Mouse (Mus musculus): ENCODE data around the gene Cpeb4. TPM values are rescaled to one million over a fixed set of nuclear protein-coding genes. Genes with fewer than 3 reads are reported as not detected.

Gene Cpeb4
- total and polyA plus RNA-seq, 2 experiments, result 9.0 to 30.6 TPM

DNA sequence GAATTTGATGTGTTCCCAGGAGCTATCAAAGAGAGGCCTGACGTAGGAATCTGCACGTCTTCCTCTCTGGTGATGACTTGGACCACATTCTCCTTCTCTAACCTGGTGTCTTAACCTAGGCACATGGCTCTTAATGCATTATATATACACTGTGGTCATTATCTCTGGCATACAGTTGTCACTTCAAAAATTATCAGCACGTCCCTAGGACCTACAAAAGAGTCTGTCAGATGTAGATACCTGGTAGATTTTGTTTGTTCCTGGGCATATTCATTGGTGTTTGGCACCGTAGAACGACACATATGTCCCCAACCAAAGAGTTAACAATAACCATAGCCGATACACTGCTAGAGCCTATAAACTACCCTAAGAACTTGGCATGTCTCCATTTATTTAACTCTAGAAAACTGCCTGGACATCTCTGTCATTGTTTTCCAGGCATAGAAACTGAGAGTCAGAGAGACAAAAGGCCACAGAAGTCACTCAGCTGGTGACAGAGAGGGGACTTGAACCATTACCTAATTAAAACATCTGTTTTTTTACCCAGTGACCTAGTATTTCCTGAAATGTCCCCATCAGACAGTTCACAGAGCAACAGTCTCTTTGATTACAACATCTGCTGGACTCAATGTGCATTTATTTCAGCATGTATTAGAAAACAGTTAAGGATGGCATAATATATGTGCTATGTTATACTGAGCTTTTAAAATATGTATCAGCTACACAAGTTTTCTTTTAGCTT is 10.7 kb upstream of the Cpeb4 start:
- TF ChIP-seq POLR2A (IDR thresholded peaks at IDR 0.05; ENCODE audit: extremely low read depth, insufficient read depth, low read length) (no peak), CTCF (IDR thresholded peaks at IDR 0.05; ENCODE audit: low read depth, low read length) (no peak)
- 80% methylated on average over 6 of the region's 6 CpGs for WGBS
- DNase-seq (ENCODE audit: extremely low read depth, low read depth, low spot score), result peak; percentile 94
- Histone ChIP-seq H3K9ac (ENCODE audit: low read depth, low read length) (no peak overlapping the region), H3K4me3 (ENCODE audit: insufficient read depth, low read depth, low read length) (no peak overlapping the region), H3K36me3 (ENCODE audit: control insufficient read depth, insufficient read depth, low read length) (no peaks in the 10 kb centered on the region), H3K27me3 (ENCODE audit: control insufficient read depth, insufficient read depth, low read length) (no peaks in the 10 kb centered on the region), H3K4me1 (ENCODE audit: control insufficient read depth, insufficient read depth, low read length) (peaks cover 8% of the 10 kb centered on the region; the same call in 1 of the 2 replicates), H3K27ac (replicated peaks; ENCODE audit: insufficient read depth, low read depth, low read length) (no peak overlapping the region), H3K79me2 (ENCODE audit: control insufficient read depth, insufficient read depth, low read length) (no peaks in the 10 kb centered on the region)

DNA sequence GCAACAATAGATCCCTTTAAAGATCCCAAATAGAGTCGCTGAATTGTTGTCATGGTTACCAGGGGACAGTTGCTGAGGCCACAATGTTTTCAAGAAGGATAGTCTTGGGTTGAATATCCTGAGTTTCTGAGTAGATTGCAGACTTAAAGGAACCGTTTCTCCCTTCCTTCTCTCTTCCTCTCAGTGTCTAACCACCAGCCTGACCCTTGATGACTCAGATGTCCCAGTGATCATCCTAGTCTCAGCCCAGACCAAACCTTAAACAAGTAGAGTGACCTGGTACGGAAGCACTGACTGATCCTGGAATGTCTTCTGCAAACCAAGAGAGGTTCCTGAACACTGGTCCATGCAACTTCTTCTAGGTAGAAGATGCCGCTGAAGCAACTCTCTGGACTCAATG is 4.0 kb upstream of the Cpeb4 start:
- 81% methylated on average over 4 of the region's 4 CpGs for WGBS

DNA sequence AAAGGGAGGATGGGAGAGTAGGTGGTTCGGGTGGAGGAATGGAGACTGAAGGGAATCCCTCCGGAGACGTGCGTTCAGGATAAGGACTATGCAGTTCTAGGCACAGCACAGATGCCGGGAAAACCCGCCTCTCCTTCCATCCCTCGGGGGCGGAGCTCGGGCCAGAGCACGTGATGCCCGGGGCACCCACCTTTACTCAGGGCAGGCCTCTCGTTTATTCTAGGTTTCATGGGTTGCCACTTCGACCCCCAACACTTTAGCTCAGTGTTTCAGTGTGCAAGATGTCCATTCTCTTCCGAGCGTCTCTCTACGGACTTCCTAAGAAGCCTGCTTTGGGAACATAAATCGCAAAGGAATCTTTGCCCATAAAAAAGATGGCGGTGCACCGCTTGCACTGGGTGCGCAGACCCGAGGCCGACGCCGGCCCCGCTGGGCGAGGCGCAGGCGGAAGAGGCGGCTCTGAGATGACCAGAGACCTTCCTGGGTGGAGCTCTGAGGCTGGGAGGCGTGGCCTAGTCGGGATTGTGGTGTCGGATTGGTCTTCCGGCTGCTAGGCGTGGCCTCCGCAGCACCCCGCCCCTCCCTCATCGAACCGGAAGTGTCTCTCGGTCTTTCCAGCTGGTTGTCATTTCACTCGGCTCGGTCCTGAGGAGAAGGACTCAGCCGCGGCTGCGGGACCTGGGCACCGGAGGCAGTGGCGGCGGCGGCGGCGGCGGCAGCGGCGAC is 1.6 kb upstream of the Cpeb4 start:
- WGBS, result under 1% methylated on average over 53 of the region's 53 CpGs
- no peaks in the 10 kb centered on the region for H3K27me3 ChIP-seq (ENCODE audit: control insufficient read depth, insufficient read depth, low read length)
- peak; percentile 96 for DNase-seq (ENCODE audit: extremely low read depth, low read depth, low spot score)
- H3K79me2 ChIP-seq (ENCODE audit: control insufficient read depth, insufficient read depth, low read length), result peaks cover 12% of the 10 kb centered on the region; the same call in 1 of the 2 replicates
- peak overlapping the region; percentile 69 for H3K4me3 ChIP-seq (ENCODE audit: insufficient read depth, low read depth, low read length)
- TF ChIP-seq CTCF (IDR thresholded peaks at IDR 0.05; ENCODE audit: low read depth, low read length) (no peak), POLR2A (IDR thresholded peaks at IDR 0.05; ENCODE audit: extremely low read depth, insufficient read depth, low read length) (peak; percentile 97)
- peaks cover 3% of the 10 kb centered on the region; the same call in 1 of the 2 replicates for H3K4me1 ChIP-seq (ENCODE audit: control insufficient read depth, insufficient read depth, low read length)
- peak overlapping the region; percentile 90 for H3K27ac ChIP-seq (replicated peaks; ENCODE audit: insufficient read depth, low read depth, low read length)
- H3K9ac ChIP-seq (ENCODE audit: low read depth, low read length), result peak overlapping the region; percentile 90
- peaks cover 1% of the 10 kb centered on the region; the same call in 1 of the 2 replicates for H3K36me3 ChIP-seq (ENCODE audit: control insufficient read depth, insufficient read depth, low read length)

More for the DNA sequence above, 4.0 kb upstream of the Cpeb4 start:
- no peaks in the 10 kb centered on the region for H3K36me3 ChIP-seq (ENCODE audit: control insufficient read depth, insufficient read depth, low read length)
- no peak for DNase-seq (ENCODE audit: extremely low read depth, low read depth, low spot score)
- no peak overlapping the region for H3K9ac ChIP-seq (ENCODE audit: low read depth, low read length)
- no peak overlapping the region for H3K27ac ChIP-seq (replicated peaks; ENCODE audit: insufficient read depth, low read depth, low read length)
- no peaks in the 10 kb centered on the region for H3K27me3 ChIP-seq (ENCODE audit: control insufficient read depth, insufficient read depth, low read length)
- peaks cover 11% of the 10 kb centered on the region; the same call in 1 of the 2 replicates for H3K79me2 ChIP-seq (ENCODE audit: control insufficient read depth, insufficient read depth, low read length)
- no peak overlapping the region for H3K4me3 ChIP-seq (ENCODE audit: insufficient read depth, low read depth, low read length)
- no peak for TF ChIP-seq POLR2A (IDR thresholded peaks at IDR 0.05; ENCODE audit: extremely low read depth, insufficient read depth, low read length)
- no peak for TF ChIP-seq CTCF (IDR thresholded peaks at IDR 0.05; ENCODE audit: low read depth, low read length)
- peaks cover 3% of the 10 kb centered on the region; the same call in 1 of the 2 replicates for H3K4me1 ChIP-seq (ENCODE audit: control insufficient read depth, insufficient read depth, low read length)

- no peaks in the 10 kb centered on the region for H3K27me3 ChIP-seq (ENCODE audit: control insufficient read depth, insufficient read depth, low read length)
- H3K36me3 ChIP-seq (ENCODE audit: control insufficient read depth, insufficient read depth, low read length), result peaks cover 1% of the 10 kb centered on the region; the same call in 1 of the 2 replicates
- 0% methylated on average over 21 of the region's 21 CpGs for WGBS
- H3K4me3 ChIP-seq (ENCODE audit: insufficient read depth, low read depth, low read length), result peak overlapping the region; percentile 69
- peak overlapping the region; percentile 90 for H3K9ac ChIP-seq (ENCODE audit: low read depth, low read length)
- no peak for DNase-seq (ENCODE audit: extremely low read depth, low read depth, low spot score)
- TF ChIP-seq CTCF (IDR thresholded peaks at IDR 0.05; ENCODE audit: low read depth, low read length) (no peak), POLR2A (IDR thresholded peaks at IDR 0.05; ENCODE audit: extremely low read depth, insufficient read depth, low read length) (no peak)
- H3K79me2 ChIP-seq (ENCODE audit: control insufficient read depth, insufficient read depth, low read length), result peaks cover 12% of the 10 kb centered on the region; the same call in 1 of the 2 replicates
- H3K4me1 ChIP-seq (ENCODE audit: control insufficient read depth, insufficient read depth, low read length), result peaks cover 4% of the 10 kb centered on the region; the same call in 1 of the 2 replicates
- peak overlapping the region; percentile 79 for H3K27ac ChIP-seq (replicated peaks; ENCODE audit: insufficient read depth, low read depth, low read length)
Observed at GRCm38 (mm10) chr11:31871135-31871541, 873 bp upstream of the Cpeb4 start.

- TF ChIP-seq CTCF (IDR thresholded peaks at IDR 0.05; ENCODE audit: low read depth, low read length) (no peak), POLR2A (IDR thresholded peaks at IDR 0.05; ENCODE audit: extremely low read depth, insufficient read depth, low read length) (0 out of 2 replicates have a peak, but pooled peaks have one; percentile 15)
- Histone ChIP-seq H3K36me3 (ENCODE audit: control insufficient read depth, insufficient read depth, low read length) (peaks cover 1% of the 10 kb centered on the region; the same call in 1 of the 2 replicates), H3K4me3 (ENCODE audit: insufficient read depth, low read depth, low read length) (peak overlapping the region; percentile 64), H3K79me2 (ENCODE audit: control insufficient read depth, insufficient read depth, low read length) (peaks cover 12% of the 10 kb centered on the region; the same call in 1 of the 2 replicates), H3K27ac (replicated peaks; ENCODE audit: insufficient read depth, low read depth, low read length) (peak overlapping the region; percentile 81), H3K4me1 (ENCODE audit: control insufficient read depth, insufficient read depth, low read length) (peaks cover 8% of the 10 kb centered on the region; the same call in 1 of the 2 replicates), H3K27me3 (ENCODE audit: control insufficient read depth, insufficient read depth, low read length) (no peaks in the 10 kb centered on the region), H3K9ac (ENCODE audit: low read depth, low read length) (peak overlapping the region; percentile 78)
- WGBS, result 6% methylated on average over 15 of the region's 15 CpGs
- DNase-seq (ENCODE audit: extremely low read depth, low read depth, low spot score), result peak; percentile 55
Observed at GRCm38 (mm10) chr11:31872546-31873261, 693 bp downstream of the Cpeb4 start.
